ENCODE assay signal across 16 mouse cellular contexts in genomic region chr3:109648242-109648641, GRCm38 (mm10).
"Had no signal": no experiment of that assay in that cellular context is flagged by ENCODE, and none has a peak within 500 bp of the region (broad histone marks: within the 10 kb centered on the region; RNA-seq: fewer than 3 reads in every experiment).

No protein-coding gene starts in this region.

- H3K9me3 ChIP-seq: lung, embryonic 15.5 days; megakaryocyte, embryonic 14.5 days; midbrain, embryonic 13.5 days; midbrain, embryonic 15.5 days; neural tube, embryonic 12.5 days; stomach, embryonic 15.5 days had no signal

- DNase-seq: liver, postnatal 0 days; lung, adult 2 months; lung, postnatal 10 days; lung, postnatal 4 days; right cerebral cortex, postnatal 14 days; thymus, adult 2 months; thymus, postnatal 25 days; thymus, postnatal 4 days had no signal

- H3K4me2 ChIP-seq: lung, embryonic 15.5 days; midbrain, embryonic 11.5 days; midbrain, embryonic 13.5 days; midbrain, embryonic 15.5 days; neural tube, embryonic 12.5 days; stomach, embryonic 15.5 days had no signal

- H3K27ac ChIP-seq: lung, embryonic 15.5 days; midbrain, embryonic 13.5 days; midbrain, embryonic 15.5 days; neural tube, embryonic 12.5 days; stomach, embryonic 15.5 days; stomach, postnatal 0 days had no signal

- H3K9ac ChIP-seq: liver, postnatal 0 days; lung, embryonic 15.5 days; midbrain, embryonic 13.5 days; midbrain, embryonic 15.5 days; neural tube, embryonic 12.5 days; stomach, embryonic 15.5 days had no signal

- H3K36me3 ChIP-seq: lung, embryonic 15.5 days; midbrain, embryonic 13.5 days; midbrain, embryonic 15.5 days; neural tube, embryonic 12.5 days; stomach, embryonic 15.5 days had no signal

- ATAC-seq: liver, postnatal 0 days; midbrain, embryonic 13.5 days; midbrain, embryonic 15.5 days had no signal

- H3K4me3 ChIP-seq: lung, embryonic 15.5 days; megakaryocyte, embryonic 14.5 days; midbrain, embryonic 13.5 days; midbrain, embryonic 15.5 days; neural tube, embryonic 12.5 days; stomach, embryonic 15.5 days had no signal

- H3K27me3 ChIP-seq: lung, embryonic 15.5 days; megakaryocyte, embryonic 14.5 days; midbrain, embryonic 13.5 days; midbrain, embryonic 15.5 days; neural tube, embryonic 12.5 days; stomach, embryonic 15.5 days had no signal

- H3K4me1 ChIP-seq: lung, embryonic 15.5 days; midbrain, embryonic 13.5 days; midbrain, embryonic 15.5 days; neural tube, embryonic 12.5 days; stomach, embryonic 15.5 days had no signal
